Mouse (Mus musculus) urinary bladder, postnatal 14 days (tissue): ENCODE measurements around the gene Clstn2.

Experiments used
- DNase-seq: peaks from one replicate; pipeline ENCODE4 v3.0.0; 2021; ENCODE audit warnings: low spot score

Gene Clstn2

DNA sequence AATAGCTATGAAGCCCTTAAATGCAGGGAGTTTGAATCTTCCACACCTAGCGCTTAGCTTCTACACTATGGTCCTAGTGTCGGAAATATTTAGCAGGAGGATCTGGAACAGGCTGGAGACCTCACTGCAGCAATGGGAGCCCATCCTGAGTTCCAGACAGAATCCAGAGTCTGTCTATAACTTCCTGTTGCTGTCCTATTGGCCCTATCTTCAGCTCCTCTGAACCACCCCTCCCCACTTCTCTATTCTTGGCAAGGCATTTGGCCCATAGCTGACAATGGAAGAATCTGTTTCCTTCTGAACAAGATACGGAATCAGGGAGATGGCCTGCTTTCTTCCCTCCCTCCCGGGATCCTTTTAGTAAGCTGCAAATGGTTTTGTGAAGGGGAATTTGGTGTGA is 488.6 kb downstream of the Clstn2 start:
- no peak for DNase-seq

DNA sequence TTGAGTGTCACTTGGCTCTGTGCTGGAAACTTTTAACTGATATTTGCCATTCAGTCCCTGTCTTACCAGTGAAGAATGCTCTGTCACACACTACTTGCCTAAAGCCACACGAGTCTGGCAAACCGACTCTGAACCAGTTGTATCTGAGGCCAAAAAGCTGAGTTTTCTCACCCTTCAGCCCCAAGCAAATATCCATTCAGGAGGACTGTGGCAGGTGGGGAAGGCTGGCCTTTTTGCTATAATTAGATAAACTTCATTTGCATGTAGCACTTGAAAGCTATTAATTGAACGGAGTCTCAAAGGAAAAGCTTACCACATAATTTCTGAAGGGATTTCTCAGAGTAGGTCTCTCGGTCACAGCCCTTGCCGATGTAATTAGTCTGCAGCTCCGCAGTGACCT is 491.6 kb downstream of the Clstn2 start:
- DNase-seq, result no peak

DNA sequence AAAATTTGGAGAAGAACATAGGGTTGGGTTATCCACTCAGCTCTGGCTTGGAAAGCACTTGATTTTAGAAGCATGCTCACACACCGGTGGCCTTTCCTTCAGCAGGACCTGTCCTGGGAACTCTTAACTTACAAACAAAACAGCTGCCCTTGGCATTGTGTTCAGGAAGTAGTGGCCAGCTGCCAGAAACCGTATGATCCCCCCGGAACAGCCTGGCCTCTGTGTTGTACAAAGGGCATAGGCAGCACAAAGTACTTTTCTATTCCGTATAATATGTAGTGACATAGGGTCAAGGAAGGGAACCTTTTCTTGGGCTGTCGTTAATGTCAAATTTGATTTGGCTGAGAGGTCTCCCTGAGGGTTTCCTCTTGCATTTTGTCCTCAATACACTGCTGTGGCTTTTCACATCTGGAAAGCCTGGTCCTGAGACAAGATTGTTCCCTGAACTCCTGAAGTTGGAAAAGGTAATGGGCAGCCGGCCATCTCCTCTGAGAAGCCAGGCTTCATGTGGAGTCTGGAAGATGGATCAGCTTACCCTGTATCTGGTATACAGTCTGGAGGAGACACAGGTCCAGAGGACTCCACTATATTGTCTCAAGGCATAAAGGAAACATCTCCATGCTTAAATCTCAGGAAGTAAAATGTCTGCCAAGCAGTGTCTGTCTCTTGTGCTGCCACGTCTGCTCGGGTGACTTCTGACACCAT is 494.8 kb downstream of the Clstn2 start:
- peak; percentile 24 for DNase-seq

DNA sequence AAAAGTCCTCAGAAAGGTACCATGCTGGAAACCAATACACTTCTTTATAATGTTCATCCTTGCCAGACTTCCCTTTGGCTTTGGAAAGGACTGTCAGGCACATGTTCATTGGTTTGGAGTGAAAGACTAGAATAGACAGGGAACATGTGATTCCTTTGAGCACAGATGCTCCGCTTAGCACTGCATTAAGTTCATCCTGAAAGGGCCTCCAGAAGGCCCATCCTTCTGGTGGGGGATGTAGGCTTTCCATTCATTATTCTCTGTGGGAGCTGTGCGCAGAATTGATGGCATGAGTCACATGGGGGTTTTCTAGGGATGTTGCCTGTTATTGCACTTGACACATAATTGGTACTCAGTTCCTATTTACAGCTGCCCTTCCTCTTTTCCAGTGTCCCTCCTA is 498.8 kb downstream of the Clstn2 start:
- DNase-seq, result no peak

DNA sequence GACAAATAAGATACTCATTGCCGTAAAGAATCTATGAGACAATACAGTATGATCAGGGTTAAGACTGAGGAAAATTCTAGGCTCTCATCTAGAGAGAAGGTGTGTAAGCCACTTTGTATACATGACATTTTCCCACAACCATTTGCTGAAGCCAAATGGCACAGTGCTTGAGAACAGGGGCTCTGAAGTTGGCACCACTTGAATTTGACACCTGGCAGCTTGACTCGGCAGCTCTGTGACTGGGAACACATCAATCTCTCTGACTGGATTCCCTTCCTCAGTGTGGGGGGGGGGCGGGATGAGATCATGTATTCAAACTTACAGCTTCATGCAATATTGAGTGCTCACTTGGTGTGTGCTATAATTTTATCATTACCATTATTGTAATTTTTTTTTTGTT is 499.7 kb downstream of the Clstn2 start:
- no peak for DNase-seq

DNA sequence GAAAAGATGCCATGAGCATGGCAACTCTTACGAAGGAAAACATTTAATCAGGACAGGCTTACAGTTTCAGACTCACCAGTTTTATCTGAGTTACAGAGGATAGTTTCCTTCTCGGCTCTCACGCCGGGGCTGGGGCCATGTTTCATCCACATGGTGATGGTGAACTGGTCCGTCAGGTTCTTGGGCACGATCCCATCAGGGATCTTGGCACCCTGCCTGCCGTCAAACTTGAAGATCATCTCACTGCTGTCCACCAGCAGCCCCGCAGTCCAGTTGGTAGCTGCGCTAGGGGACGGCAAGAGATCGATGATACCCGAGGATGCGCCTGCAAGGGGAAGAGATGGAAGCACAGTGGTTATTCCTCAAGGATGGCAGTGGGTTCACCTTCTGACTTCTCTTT is 500.4 kb downstream of the Clstn2 start:
- peak; percentile 68 for DNase-seq

DNA sequence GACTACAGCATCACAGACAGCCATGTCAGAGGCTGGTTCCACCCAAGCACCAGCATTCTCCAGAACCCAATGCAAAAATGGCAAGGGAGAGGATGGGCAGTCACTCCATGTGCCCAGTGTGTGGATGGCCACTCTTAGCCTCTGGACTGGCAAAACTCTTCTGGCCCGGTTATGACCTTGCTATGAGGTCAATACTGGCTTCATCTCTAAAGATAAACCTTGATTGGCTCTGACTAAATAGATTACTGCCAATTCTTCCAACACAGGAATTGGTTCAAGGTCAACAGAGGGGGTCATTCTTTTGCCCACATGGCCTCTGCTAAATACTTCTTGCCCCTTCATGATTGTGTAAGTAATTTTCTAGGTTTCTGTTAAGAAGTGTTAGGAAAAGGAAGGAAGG is 505.1 kb downstream of the Clstn2 start:
- no peak for DNase-seq

DNA sequence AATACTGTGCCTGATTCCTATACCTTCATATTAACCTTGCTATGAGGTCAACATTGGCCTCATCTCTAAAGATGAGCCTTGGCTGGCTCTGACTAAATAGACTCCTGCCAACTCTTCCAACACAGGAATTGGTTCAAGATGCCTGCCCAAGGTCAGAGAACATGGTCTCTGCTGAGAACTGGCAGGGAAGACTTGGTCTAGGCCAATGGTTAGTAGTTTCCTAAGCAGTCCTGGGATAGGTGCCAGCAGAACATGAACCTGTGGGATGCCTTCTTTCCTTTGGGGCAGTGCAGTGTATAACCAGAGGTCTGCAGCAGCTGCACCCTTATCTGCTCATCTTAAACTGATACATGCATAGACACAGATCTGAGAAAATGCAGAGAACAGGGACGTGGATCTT is 505.7 kb downstream of the Clstn2 start:
- peak; percentile 9 for DNase-seq

DNA sequence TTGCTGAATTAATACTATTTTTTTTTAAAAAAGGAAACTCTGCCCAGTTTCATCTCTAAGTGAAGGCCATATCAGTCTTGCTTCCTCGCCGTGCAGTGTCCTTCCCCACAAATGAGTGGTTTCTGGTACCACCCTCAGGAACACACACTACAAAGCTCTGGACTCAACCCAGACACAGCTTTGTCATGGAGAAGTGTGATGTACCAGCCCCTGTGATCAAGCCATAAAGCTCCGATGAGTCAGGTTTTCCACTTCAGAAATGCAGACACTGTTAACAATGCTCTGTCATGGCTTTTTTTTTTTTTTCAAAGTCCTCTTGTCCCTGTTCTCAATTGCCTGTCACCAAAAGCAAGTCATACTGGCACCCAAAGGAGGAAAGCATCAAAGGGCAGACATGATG is 507.4 kb downstream of the Clstn2 start:
- no peak for DNase-seq

DNA sequence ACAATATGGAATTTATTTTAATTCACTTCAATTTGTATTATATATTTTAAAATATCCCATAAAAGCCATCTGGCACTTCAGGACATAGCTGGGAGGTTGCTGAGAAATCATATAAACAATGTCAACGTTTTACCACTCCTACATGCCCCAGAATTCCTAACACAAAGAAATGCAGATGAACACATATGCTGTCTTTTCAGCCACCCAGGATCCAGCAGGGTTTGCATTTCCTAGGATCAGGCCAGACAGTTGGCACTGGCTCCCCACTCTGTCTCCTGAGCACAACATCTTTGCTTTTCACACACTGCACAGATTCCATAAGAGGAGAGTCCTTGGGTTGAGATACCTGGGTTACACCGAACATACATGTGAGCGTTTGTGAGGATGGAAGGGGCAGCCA is 508.1 kb downstream of the Clstn2 start:
- no peak for DNase-seq

DNA sequence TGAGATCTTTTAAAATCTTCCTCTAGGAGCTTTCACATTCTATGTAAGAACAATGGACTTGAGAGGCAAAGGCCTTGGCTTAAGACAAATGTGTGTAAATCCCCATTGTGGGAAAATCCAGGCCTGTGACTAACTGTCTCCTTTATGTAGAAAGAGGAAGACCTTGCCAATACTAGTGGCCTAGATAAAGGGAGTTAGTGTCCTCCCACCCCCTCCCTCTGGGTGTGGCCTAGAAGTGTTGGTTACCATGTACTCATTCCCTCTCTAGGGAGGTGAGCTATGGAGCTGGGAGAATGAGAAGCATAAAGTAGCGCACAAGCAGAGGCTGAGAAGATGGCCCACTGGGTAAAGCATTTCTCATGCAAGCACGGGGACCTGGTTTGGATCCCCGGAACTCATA is 512.2 kb downstream of the Clstn2 start:
- no peak for DNase-seq

DNA sequence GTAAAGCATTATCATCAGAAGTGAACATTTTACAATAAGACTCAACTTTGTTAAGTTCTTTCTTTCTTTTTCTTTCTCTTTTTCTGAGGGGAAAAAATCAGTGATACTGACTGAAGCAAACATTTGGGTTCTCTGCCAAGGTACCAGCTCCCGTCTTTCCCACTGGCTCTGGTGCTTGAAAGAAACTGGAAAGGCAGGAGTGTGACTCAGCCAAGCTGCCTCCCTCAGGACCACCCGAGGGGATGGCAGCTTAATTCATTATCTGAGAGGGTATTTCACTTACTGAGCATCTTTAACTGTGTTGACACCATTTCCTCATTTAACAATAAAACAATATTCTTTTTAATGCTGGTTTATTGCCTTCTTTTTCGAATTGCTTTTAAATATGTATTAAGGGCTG is 516.0 kb downstream of the Clstn2 start:
- DNase-seq, result no peak

DNA sequence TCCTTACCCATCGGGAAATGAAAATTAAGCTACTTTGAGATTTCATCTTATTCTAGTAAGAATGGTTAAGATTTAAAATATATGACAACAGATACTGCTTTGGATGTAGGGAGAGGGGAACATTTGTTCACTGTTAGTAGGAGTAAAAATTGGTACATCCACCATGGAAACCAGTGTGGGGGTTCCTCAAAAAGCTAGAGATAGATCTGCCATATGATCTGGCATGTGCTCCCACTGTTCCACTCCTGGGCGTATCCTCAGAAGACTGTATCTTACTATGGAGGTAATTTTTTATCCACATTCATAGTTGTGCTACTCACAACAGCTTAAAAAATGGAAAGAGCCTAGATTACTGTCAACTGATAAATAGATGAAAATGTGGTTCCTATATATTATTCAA is 518.3 kb downstream of the Clstn2 start:
- DNase-seq, result no peak

DNA sequence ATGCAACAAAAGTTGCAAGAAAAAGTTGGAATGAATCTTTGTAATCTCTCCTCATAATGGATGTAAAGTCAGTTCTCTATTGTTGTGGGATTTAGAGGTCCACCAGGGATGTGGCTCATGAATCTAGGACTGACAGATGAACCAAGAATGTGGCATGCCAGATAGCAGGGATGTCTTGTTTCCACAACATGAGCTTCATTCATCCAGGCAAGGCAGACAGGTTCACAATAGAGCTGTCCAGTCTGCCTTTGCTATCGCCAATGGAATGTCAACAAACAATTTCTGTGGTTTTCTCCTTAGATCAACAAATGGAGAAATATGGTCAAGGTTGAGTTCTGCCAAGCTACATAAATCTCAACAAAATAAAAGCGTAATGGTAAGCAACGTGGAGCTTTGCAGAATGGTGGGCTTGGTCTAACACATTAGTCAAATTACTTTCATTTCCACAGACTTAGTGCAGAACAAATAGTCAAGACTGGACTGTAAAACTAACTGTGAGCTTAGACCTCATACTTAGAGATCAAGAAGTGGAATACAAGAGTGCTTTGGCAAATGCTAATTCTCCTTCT is 520.6 kb downstream of the Clstn2 start:
- DNase-seq, result no peak

DNA sequence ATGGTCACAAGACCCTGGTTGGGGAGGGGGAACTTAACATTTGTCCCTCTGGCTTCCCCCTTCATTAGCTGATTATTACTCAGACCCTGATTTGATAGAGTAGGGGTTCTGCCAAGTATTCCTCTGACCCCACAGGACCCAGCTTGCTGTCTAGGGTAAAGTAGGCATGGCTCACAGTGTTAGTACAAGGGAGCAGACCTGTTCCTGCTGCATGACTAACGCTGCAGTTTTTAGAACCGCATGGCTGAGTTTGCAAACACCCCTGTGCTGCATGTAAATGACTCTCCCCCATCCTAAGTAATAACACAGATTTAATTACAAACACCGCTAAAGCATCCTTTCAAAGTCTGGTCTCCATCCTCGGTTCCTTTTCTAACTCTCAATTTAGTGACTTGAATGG is 531.6 kb downstream of the Clstn2 start:
- no peak for DNase-seq

DNA sequence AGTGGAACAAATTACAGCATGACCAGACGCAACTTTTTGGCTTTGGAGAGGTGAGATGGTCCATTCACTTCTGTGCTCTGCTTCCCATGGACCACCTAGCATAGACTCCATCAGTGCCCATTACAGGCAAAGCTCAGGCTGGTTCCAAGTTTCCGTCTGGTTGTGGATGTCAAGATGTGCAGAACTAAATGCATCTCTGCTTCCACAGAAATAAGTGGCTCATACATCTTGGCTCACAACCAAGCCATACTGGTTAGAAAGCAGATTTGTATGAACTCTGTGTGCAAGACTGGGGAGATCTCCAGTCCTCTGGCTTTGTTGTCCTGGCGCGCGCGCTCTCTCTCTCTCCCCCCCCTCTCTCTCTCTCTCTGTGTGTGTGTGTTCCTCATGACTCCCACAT is 537.9 kb downstream of the Clstn2 start:
- no peak for DNase-seq

DNA sequence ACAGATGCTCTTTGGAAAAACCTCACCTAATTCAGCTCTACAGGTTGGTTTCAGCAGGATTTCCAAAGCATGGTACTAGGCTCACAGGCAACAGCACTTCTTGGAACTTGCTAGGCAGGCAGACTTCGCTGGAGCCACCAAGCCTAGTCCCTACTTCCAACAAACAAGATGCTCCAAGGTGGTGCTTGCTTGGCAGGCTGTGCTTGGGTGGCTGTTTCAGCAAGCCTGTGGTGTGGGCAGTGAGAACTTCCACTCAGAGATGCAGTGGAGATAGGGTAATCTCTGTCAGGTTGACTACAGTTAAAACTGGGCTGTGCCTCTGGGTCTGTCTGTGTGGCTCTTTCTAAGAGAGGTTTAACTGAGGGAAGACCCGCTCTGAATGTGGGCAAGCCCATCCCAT is 541.4 kb downstream of the Clstn2 start:
- no peak for DNase-seq

DNA sequence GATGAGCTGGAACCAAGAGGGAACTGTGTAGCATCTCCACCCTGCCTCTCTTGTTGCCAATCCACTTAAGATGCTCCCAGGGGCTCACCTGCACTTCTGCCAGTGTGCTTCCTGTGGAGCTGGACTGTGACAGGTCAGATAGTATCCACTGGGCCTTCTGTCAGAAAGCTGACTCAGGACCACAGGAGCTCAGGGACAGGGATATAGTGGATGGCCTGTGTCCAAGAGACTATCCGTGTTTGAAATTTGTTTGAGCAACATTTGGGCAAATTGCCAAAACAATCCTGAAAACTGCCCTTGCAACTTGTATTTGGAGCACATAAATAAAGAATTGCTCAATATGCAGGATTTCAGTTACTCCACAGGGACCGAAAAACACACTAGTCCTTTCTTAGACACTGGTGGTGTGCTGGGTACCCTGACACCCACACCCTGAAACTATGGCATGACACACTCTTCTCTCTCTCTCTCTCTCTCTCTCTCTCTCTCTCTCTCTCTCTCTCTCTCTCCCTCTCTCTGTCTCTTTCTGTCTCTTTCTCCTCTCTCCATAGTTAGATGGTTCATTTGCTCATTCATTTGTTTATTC is 542.3 kb downstream of the Clstn2 start:
- peak; percentile 18 for DNase-seq

DNA sequence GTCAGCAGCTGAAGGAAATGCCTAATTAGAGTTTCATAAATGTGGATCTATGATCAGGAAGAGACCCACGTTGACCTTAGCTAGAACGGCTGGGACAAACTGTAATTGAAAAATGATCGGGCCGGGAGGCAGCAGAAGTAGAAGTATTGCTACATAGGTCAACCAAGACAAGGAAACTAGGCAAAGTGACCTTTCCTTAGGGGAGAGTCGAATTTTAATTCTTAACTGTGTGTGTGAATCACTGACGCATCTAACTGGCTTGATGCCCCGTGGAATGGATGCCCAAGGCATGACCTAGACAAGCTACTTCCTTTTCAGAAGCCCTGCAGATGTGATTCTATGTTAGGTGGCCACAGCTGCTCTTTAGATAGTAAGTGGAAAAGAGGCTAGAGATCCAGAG is 546.2 kb downstream of the Clstn2 start:
- no peak for DNase-seq

DNA sequence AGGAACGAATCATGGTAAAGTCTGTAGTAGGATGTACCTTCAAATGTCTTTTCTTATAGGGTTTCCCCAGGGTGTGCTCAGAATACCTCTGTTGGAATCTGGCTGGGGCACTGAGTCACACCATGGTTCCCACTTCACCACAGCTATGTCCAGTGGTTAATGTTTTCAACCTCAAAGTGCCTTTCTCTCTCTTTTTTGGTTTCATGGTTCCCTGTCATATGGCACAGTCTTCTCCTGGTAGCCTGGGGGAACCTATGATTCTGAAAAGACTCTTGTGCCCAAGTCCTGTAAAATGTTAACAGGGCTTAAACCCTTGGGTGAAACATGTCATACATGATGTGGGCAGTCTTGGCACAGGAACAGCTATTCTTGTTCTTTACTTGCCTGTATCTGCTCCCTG is 551.8 kb downstream of the Clstn2 start:
- no peak for DNase-seq

DNA sequence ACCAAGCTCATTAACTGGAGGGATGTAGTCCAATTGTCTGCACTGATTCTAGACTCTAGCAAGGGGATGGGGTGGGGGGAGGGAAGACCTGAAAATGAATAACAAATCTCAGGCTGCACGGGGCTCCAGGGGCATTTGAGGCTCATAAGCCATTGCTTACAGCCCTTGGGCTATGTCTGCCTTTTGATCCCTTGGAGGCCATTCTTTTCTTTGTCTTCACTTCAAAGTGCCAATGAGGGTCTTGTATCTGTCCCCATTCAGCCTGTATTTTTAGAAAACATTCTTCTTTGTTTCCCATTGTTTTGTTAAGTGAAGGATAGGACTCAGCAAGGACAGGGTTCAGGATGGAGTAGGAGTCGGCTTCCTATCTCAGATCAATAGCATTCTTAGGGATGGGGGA is 556.0 kb downstream of the Clstn2 start:
- no peak for DNase-seq

DNA sequence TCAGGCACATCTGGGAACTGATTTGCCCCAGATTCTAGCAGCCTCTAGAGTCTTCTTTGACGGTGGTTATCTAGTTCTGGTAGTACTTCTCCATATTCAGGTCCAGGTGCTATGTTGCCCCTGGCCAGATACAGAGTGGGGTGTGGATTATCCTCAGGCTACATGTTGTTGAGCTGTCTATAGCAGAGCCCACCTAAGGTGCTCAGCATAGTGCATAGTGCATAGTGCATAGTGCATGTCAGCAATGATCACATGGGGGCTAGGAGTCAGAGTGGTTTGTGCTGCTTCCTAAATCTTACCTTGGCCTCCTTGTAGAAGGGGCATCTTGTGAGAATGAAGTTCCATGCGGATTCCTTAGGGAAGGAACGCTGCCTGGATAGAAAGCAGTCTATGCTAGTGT is 556.5 kb downstream of the Clstn2 start:
- no peak for DNase-seq

DNA sequence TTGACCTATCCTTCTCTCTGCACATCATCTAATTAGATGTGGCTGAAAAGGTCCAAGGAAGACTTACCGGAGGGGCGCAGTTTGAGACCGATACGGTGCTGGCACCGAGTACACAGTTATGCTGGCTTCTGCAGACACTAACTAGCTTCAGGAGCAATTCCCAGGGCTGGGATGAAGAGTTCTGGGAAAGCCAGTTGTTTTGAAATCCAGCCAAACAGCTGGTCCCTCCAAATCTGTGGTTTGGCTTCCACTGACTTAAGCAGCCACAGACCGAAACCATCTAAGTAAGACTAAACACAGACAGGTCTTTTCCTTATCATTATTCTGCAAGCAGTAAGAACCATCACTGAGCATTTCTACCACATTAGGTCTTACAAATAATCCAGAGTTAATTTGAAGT is 558.1 kb downstream of the Clstn2 start:
- DNase-seq, result no peak

DNA sequence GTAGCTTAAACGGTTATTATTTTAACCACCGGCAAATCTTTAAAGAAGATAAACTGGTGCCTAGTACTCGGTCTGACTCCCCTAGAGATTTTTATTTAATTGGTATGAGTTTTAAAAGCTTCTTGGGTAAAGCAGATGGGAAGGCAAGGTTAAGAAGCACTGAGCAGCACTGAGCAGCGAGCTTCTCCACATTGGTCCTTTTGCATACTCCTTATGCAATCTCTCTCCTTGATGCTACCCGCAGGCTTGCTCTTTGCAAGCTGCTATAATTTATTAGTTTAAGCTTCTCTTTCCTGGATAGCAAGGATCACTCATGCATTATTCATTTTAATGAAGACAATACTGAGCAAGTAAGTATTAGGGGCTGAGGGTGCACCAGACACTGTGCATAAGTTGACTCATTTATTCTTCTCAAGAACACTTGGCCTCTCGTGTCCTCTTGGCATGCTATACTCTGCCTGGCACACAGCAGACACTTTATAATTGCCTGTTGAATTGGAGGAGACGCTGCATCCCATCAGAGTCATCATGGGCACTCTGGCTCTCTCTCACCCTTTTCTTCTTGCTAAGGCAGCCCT is 561.9 kb downstream of the Clstn2 start:
- no peak for DNase-seq
